Mouse (Mus musculus) hindbrain, embryonic 15.5 days (tissue): Measurements from ENCODE around the gene Lrrc2. TPM values are rescaled to one million over a fixed set of nuclear protein-coding genes. Genes with fewer than 3 reads are reported as not detected.

ENCODE experiments used
- microRNA-seq: library from miRNA; unstranded; fragments of <30 nt; microRNA quantifications from one replicate; pipeline ENCODE4, GENCODE M21; 2016
- polyA plus RNA-seq: library from polyadenylated mRNA; unstranded; fragments of >200 nt; fragmentation: Nextera tagmentation; extraction: Ambion mirVana; gene quantifications from 2 replicates; pipeline ENCODE4 v1.2.1, GENCODE M21; 2015

The Lrrc2 gene
- polyA plus RNA-seq, 1 experiment from 2014 or later, result 2.4 TPM

Small RNA genes within 50 kb of the gene (microRNA-seq; reads per million reads assigned to microRNA genes)
- gene Gm24269, result not detected

Other genes with a start within 250 kb of the Lrrc2 start
- 0.17 TPM in 1 of 2 replicates, not detected in the other for gene Myl3, start 209.7 kb upstream of the Lrrc2 start, polyA plus RNA-seq
- 11.0 and 12.0 TPM in 2 replicates for gene Pth1r, start 204.4 kb upstream of the Lrrc2 start, polyA plus RNA-seq
- not detected in 2 replicates for gene Prss42, start 153.4 kb upstream of the Lrrc2 start, polyA plus RNA-seq
- not detected in 2 replicates for gene Prss44, start 137.6 kb upstream of the Lrrc2 start, polyA plus RNA-seq
- gene Prss43, start 124.9 kb upstream of the Lrrc2 start, polyA plus RNA-seq, result not detected in 2 replicates
- gene Prss45, start 117.0 kb upstream of the Lrrc2 start, polyA plus RNA-seq, result 0.13 TPM in 1 of 2 replicates, not detected in the other
- gene Prss46, start 107.0 kb upstream of the Lrrc2 start, polyA plus RNA-seq, result not detected in 2 replicates
- gene Prss50, start 93.6 kb upstream of the Lrrc2 start, polyA plus RNA-seq, result 0.36 and 0.41 TPM in 2 replicates
- 2.2 and 3.1 TPM in 2 replicates for gene Als2cl, start 71.7 kb upstream of the Lrrc2 start, polyA plus RNA-seq
- 4.2 and 4.7 TPM in 2 replicates for gene Tmie, start 71.4 kb upstream of the Lrrc2 start, polyA plus RNA-seq
- not detected in 2 replicates for gene Fam240a, start 34.7 kb upstream of the Lrrc2 start, polyA plus RNA-seq
- 0.22 and 0.37 TPM in 2 replicates for gene Tdgf1, start 5.4 kb upstream of the Lrrc2 start, polyA plus RNA-seq
- not detected in 2 replicates for gene Rtp3, start 39.0 kb downstream of the Lrrc2 start, polyA plus RNA-seq
- 1.2 and 2.0 TPM in 2 replicates for gene Ltf, start 67.7 kb downstream of the Lrrc2 start, polyA plus RNA-seq
- 0.66 and 1.2 TPM in 2 replicates for gene Ccrl2, start 106.0 kb downstream of the Lrrc2 start, polyA plus RNA-seq
- 45.9 and 47.8 TPM in 2 replicates for gene Lrrfip2, start 166.0 kb downstream of the Lrrc2 start, polyA plus RNA-seq